Mouse (Mus musculus) heart, embryonic 11.5 days (tissue): ENCODE measurements around the gene Ric1. TPM values are rescaled to one million over a fixed set of nuclear protein-coding genes. Genes with fewer than 3 reads are reported as not detected.

Experiments used
- ATAC-seq: fragments of 200-750 bp; cut with Nextera tagmentation; replicated peaks from 2 replicates; pipeline ENCODE4 v1.8.0; 2017; ENCODE audit warnings: moderate library complexity; ENCODE audit not compliant: insufficient number of reproducible peaks, low FRiP score, low TSS enrichment
- H3K27ac ChIP-seq: fragments of 300-500 bp; sonication (generic); 2 replicates; pipeline ENCODE4 v1.5.1; 2014; ENCODE audit warnings: mild to moderate bottlenecking, low read depth, low read length
- H3K27me3 ChIP-seq: fragments of 300-500 bp; sonication (generic); 2 replicates; pipeline ENCODE4 v1.6.1; 2014; ENCODE audit warnings: mild to moderate bottlenecking, low read length, mixed read lengths; ENCODE audit not compliant: control insufficient read depth, insufficient read depth
- H3K36me3 ChIP-seq: fragments of 300-500 bp; sonication (generic); 2 replicates; pipeline ENCODE4 v1.6.1; 2014; ENCODE audit warnings: mild to moderate bottlenecking, low read length, moderate library complexity, mixed read lengths; ENCODE audit not compliant: control insufficient read depth, insufficient read depth
- H3K4me1 ChIP-seq: fragments of 300-500 bp; sonication (generic); 2 replicates; pipeline ENCODE4 v1.6.1; 2014; ENCODE audit warnings: low read length; ENCODE audit not compliant: control insufficient read depth, insufficient read depth
- H3K4me2 ChIP-seq: fragments of 300-500 bp; sonication (generic); 2 replicates; pipeline ENCODE4 v1.6.1; 2014; ENCODE audit warnings: mild to moderate bottlenecking, moderate library complexity
- H3K4me3 ChIP-seq: fragments of 300-500 bp; sonication (generic); 2 replicates; pipeline ENCODE4 v1.5.1; 2014; ENCODE audit warnings: low read depth, low read length
- H3K9ac ChIP-seq: fragments of 300-500 bp; sonication (generic); 2 replicates; pipeline ENCODE4 v1.6.1; 2014; ENCODE audit warnings: mild to moderate bottlenecking, low read depth, low read length, moderate library complexity
- H3K9me3 ChIP-seq: fragments of 300-500 bp; sonication (generic); replicated peaks from 2 replicates; pipeline ENCODE4 v1.6.1; 2016; ENCODE audit warnings: low read length; ENCODE audit not compliant: control insufficient read depth
- WGBS: fragments of 180-500 bp; shearing (Covaris S2); extraction: QIAGEN DNeasy Blood & Tissue Kit; methylation state at CpG from one replicate; pipeline ENCODE4 v1.1.7; 2014; ENCODE audit not compliant: insufficient replicate concordance; 5-methylcytosine and 5-hydroxymethylcytosine counted together
- polyA plus RNA-seq: library from polyadenylated mRNA; unstranded; fragments of >200 nt; fragmentation: Nextera tagmentation; extraction: Ambion mirVana; gene quantifications from 2 replicates; pipeline ENCODE4 v1.2.1, GENCODE M21; 2014

The Ric1 gene
- polyA plus RNA-seq, 1 experiment from 2014 or later = 8.7 TPM

- ATAC-seq = no peak
- WGBS = 81% methylated on average over 1 of the region's 1 CpGs
- no peak overlapping the region for H3K4me3 ChIP-seq
- H3K4me2 ChIP-seq = no peak overlapping the region
- no peaks in the 10 kb centered on the region for H3K36me3 ChIP-seq
- no peaks in the 10 kb centered on the region for H3K9me3 ChIP-seq
- no peaks in the 10 kb centered on the region for H3K4me1 ChIP-seq
- no peak overlapping the region for H3K9ac ChIP-seq
- peaks cover 12% of the 10 kb centered on the region for H3K27me3 ChIP-seq
- no peak overlapping the region for H3K27ac ChIP-seq
Measured at GRCm38 (mm10) chr19:29649683-29650082, 127.6 kb downstream of the Ric1 start.

DNA sequence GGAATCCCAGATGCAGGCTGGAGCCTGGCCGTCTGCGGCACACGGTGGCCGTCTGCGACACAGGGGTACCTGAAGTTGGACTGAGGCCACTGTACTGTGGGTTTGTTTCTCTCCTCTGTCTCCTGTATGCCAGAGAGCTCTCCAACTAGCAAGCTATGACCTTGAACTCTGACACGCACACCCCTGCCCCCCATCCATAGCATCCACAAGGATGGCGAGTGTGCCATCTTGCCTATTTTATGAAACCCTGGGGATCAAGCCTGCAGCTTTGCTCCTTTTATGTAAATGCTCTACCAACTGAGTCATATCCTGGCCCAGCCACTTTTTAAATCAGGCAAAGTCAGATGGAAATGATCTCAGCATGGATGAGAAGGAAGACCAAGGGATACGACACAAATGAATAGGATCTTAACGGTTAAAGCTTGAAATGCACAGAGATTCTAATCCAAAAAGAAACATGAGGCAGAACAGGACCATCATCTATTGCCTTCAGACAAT is 131.7 kb downstream of the Ric1 start:
- Histone ChIP-seq H3K4me1 (no peaks in the 10 kb centered on the region), H3K4me2 (no peak overlapping the region), H3K4me3 (no peak overlapping the region), H3K27me3 (peaks cover 14% of the 10 kb centered on the region; the same call in 1 of the 2 replicates), H3K9ac (no peak overlapping the region), H3K27ac (no peak overlapping the region), H3K36me3 (no peaks in the 10 kb centered on the region), H3K9me3 (no peaks in the 10 kb centered on the region)
- ATAC-seq = no peak
- WGBS = 85% methylated on average over 9 of the region's 9 CpGs

DNA sequence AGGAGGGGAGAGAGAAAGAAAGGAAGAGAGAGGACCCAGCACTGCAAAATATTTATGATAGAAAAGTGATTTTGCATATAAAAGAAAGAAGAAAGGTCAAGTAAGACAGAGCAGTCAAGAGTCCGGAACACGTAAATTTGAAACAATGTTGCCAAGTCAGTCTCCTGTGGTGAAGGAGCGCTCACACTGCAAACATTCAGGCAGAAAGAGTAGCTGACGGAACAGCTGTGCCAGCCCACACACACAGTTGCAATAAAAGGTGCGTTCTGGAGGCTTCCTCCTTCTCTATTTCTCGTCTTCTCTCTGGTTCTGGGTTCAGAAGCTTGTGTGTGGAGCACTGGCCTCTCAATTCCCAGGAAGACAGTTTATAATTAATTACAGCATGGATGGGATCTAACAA is 133.1 kb downstream of the Ric1 start:
- Histone ChIP-seq H3K36me3 (no peaks in the 10 kb centered on the region), H3K4me2 (no peak overlapping the region), H3K4me1 (no peaks in the 10 kb centered on the region), H3K9me3 (no peaks in the 10 kb centered on the region), H3K9ac (no peak overlapping the region), H3K4me3 (no peak overlapping the region), H3K27ac (no peak overlapping the region), H3K27me3 (peaks cover 14% of the 10 kb centered on the region; the same call in 1 of the 2 replicates)
- ATAC-seq = no peak
- 77% methylated on average over 6 of the region's 6 CpGs for WGBS

DNA sequence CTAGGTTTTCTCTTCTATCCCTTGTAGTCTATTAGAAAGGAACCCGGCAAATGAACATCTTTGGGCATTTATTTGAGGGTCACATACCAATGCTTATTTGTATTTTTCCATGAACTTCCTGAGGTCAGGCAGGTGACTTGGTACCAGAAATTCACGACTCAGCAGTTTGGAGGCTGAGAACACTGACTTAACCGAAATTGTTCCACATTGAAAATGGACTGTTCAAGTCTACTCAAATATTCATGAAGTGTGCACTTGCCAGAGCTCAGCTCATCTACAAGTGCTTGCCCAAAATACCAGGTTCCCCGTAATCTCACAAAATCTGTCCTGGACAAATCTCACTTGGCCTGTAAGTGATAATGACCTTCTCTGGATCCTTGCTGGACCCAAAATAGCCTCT is 133.9 kb downstream of the Ric1 start:
- no peaks in the 10 kb centered on the region for H3K9me3 ChIP-seq
- H3K4me2 ChIP-seq = no peak overlapping the region
- 0 out of 2 replicates have a peak, but pooled peaks cover 12% of the 10 kb centered on the region for H3K27me3 ChIP-seq
- no peaks in the 10 kb centered on the region for H3K36me3 ChIP-seq
- H3K4me3 ChIP-seq = no peak overlapping the region
- H3K4me1 ChIP-seq = no peaks in the 10 kb centered on the region
- ATAC-seq = no peak
- H3K9ac ChIP-seq = no peak overlapping the region
- WGBS = 77% methylated on average over 4 of the region's 4 CpGs
- H3K27ac ChIP-seq = no peak overlapping the region

Other genes with a start within 250 kb of the Ric1 start
- 5.5 and 6.6 TPM in 2 replicates for gene Insl6, start 196.9 kb upstream of the Ric1 start, polyA plus RNA-seq
- 0.25 and 0.60 TPM in 2 replicates for gene Rln1, start 187.6 kb upstream of the Ric1 start, polyA plus RNA-seq
- gene Plgrkt, start 154.9 kb upstream of the Ric1 start, polyA plus RNA-seq = 39.7 and 43.6 TPM in 2 replicates
- gene Cd274, start 154.8 kb upstream of the Ric1 start, polyA plus RNA-seq = 0.48 and 0.62 TPM in 2 replicates
- gene Pdcd1lg2, start 111.4 kb upstream of the Ric1 start, polyA plus RNA-seq = not detected in 2 replicates
- 5.0 and 7.1 TPM in 2 replicates for gene Ermp1, start 126.1 kb downstream of the Ric1 start, polyA plus RNA-seq
- 0.30 TPM in 1 of 2 replicates, not detected in the other for gene Mlana, start 175.5 kb downstream of the Ric1 start, polyA plus RNA-seq